Mouse (Mus musculus) myocyte (in vitro differentiated cells): ENCODE results near the gene Serping1.

Experiments used
- E2F4 ChIP-seq: IDR thresholded peaks from one replicate; pipeline ENCODE4 v1.6.1; 2011; ENCODE audit warnings: mild to moderate bottlenecking, control low read depth, moderate library complexity; ENCODE audit not compliant: insufficient read depth
- MAX ChIP-seq: IDR thresholded peaks from one replicate; pipeline ENCODE4 v1.6.1; 2011; ENCODE audit warnings: low read depth, mild to moderate bottlenecking, control low read depth
- MYOD1 ChIP-seq, 3 experiments: IDR thresholded peaks; one replicate each; pipeline ENCODE4 v1.6.1; 2011; ENCODE audit warnings: control low read depth in 2 of 3, low read depth in 2 of 3, mild to moderate bottlenecking in 2 of 3, moderate library complexity in 1 of 3; ENCODE audit not compliant: insufficient read length in 2 of 3, control insufficient read depth in 1 of 3
- MYOG ChIP-seq, 3 experiments: IDR thresholded peaks; one replicate each; pipeline ENCODE4 v1.6.1; 2011; ENCODE audit warnings: control low read depth in 2 of 3, low read depth in 2 of 3, mild to moderate bottlenecking in 2 of 3; ENCODE audit not compliant: insufficient read length in 2 of 3, control insufficient read depth in 1 of 3, insufficient read depth in 1 of 3
- POLR2A ChIP-seq: IDR thresholded peaks from one replicate; pipeline ENCODE4 v1.6.1; 2011; ENCODE audit warnings: low read depth, mild to moderate bottlenecking, control low read depth, moderate library complexity; ENCODE audit not compliant: insufficient read length
- POLR2AphosphoS2 ChIP-seq: IDR thresholded peaks from one replicate; pipeline ENCODE4 v1.6.1; 2011; ENCODE audit warnings: low read depth, control low read depth; ENCODE audit not compliant: insufficient read length
- TCF12 ChIP-seq: IDR thresholded peaks from one replicate; pipeline ENCODE4 v1.6.1; 2011; ENCODE audit warnings: mild to moderate bottlenecking, control low read depth; ENCODE audit not compliant: poor library complexity, insufficient read depth, severe bottlenecking
- USF1 ChIP-seq: IDR thresholded peaks from one replicate; pipeline ENCODE4 v1.6.1; 2011; ENCODE audit warnings: low read depth, mild to moderate bottlenecking, control low read depth, moderate library complexity

GRCm38 (mm10) chr2:84793154-84793553, 17.9 kb upstream of the Serping1 start:
- no peak for TF ChIP-seq MYOG (IDR thresholded peaks at IDR 0.05; ENCODE audit: control insufficient read depth in 1 of 3, insufficient read depth in 1 of 3, insufficient read length in 2 of 3, low read depth in 2 of 3)
- no peak for TF ChIP-seq USF1
- no peak for TF ChIP-seq POLR2A
- TF ChIP-seq MAX, result no peak
- TF ChIP-seq POLR2AphosphoS2, result no peak
- TF ChIP-seq MYOD1 (IDR thresholded peaks at IDR 0.05; ENCODE audit: control insufficient read depth in 1 of 3, insufficient read length in 2 of 3, low read depth in 2 of 3), result no peak
- no peak for TF ChIP-seq E2F4
- TF ChIP-seq TCF12, result no peak
